Mouse (Mus musculus) retina, adult 2 months (tissue): ENCODE data around the gene Tbc1d1.
"Not testable (repeated sequence)": the region's sequence is repeated elsewhere in the genome, so short reads cannot be mapped to it uniquely, and the experiment has no call there.

Experiments
- DNase-seq: peaks from one replicate; pipeline ENCODE4 v3.0.0-alpha.2; 2012; ENCODE audit warnings: low read depth, low spot score

Tbc1d1 gene

GRCm38 (mm10) chr5:64351968-64352367 lies 195.9 kb downstream of the Tbc1d1 start:
- DNase-seq: no peak

- no peak for DNase-seq
Measured at GRCm38 (mm10) chr5:64358639-64359584, 202.8 kb downstream of the Tbc1d1 start.

GRCm38 (mm10) chr5:64360147-64360875 lies 204.2 kb downstream of the Tbc1d1 start:
- DNase-seq: no peak

GRCm38 (mm10) chr5:64360876-64361268 lies 204.8 kb downstream of the Tbc1d1 start:
- DNase-seq: not testable (repeated sequence)

GRCm38 (mm10) chr5:64363859-64364406 lies 207.8 kb downstream of the Tbc1d1 start:
- no peak for DNase-seq

- DNase-seq: no peak
Measured at GRCm38 (mm10) chr5:64364432-64365125, 208.5 kb downstream of the Tbc1d1 start.

GRCm38 (mm10) chr5:64365187-64366066 lies 209.3 kb downstream of the Tbc1d1 start:
- DNase-seq: no peak

GRCm38 (mm10) chr5:64366113-64366512 lies 210.0 kb downstream of the Tbc1d1 start:
- DNase-seq: no peak

- DNase-seq: no peak
Measured at GRCm38 (mm10) chr5:64367426-64367825, 211.3 kb downstream of the Tbc1d1 start.

GRCm38 (mm10) chr5:64371331-64371831 lies 215.3 kb downstream of the Tbc1d1 start:
- DNase-seq: no peak

GRCm38 (mm10) chr5:64372292-64372961 lies 216.3 kb downstream of the Tbc1d1 start:
- no peak for DNase-seq

- no peak for DNase-seq
Measured at GRCm38 (mm10) chr5:64373695-64374094, 217.6 kb downstream of the Tbc1d1 start.

- no peak for DNase-seq
Measured at GRCm38 (mm10) chr5:64375851-64376250, 219.7 kb downstream of the Tbc1d1 start.

GRCm38 (mm10) chr5:64376466-64376865 lies 220.4 kb downstream of the Tbc1d1 start:
- DNase-seq: no peak

GRCm38 (mm10) chr5:64377705-64378104 lies 221.6 kb downstream of the Tbc1d1 start:
- no peak for DNase-seq

- DNase-seq: no peak
Measured at GRCm38 (mm10) chr5:64378591-64379275, 222.6 kb downstream of the Tbc1d1 start.

GRCm38 (mm10) chr5:64379829-64380228 lies 223.7 kb downstream of the Tbc1d1 start:
- DNase-seq: no peak

GRCm38 (mm10) chr5:64380698-64381375 lies 224.7 kb downstream of the Tbc1d1 start:
- no peak for DNase-seq

GRCm38 (mm10) chr5:64381538-64381937 lies 225.4 kb downstream of the Tbc1d1 start:
- no peak for DNase-seq
